Mouse (Mus musculus): ENCODE measurements around the gene Ano2. TPM values are rescaled to one million over a fixed set of nuclear protein-coding genes. Genes with fewer than 3 reads are reported as not detected.

Ano2 gene
- polyA plus RNA-seq, 1 experiment from 2014 or later, result not detected

- no peak overlapping the region for H3K9ac ChIP-seq (replicated peaks)
- 81% methylated on average over 9 of the region's 9 CpGs for WGBS
Observed at GRCm38 (mm10) chr6:125914446-125914845, 224.2 kb downstream of the Ano2 start.

GRCm38 (mm10) chr6:125922746-125923145, 232.5 kb downstream of the Ano2 start:
- no peak overlapping the region for H3K9ac ChIP-seq (replicated peaks)
- H3K27ac ChIP-seq, result no peak overlapping the region
- no peak overlapping the region for H3K4me3 ChIP-seq (replicated peaks)
- no peaks in the 10 kb centered on the region for H3K4me1 ChIP-seq (replicated peaks)
- no peak for ATAC-seq (ENCODE audit: insufficient number of reproducible peaks, insufficient read depth, low FRiP score, low TSS enrichment, low read depth)
- H3K4me2 ChIP-seq, result no peak overlapping the region
- no peaks in the 10 kb centered on the region for H3K27me3 ChIP-seq
- H3K36me3 ChIP-seq, result no peaks in the 10 kb centered on the region
- H3K9me3 ChIP-seq, result no peaks in the 10 kb centered on the region
- 81% methylated on average over 3 of the region's 3 CpGs for WGBS

More at GRCm38 (mm10) chr6:125914446-125914845, 224.2 kb downstream of the Ano2 start:
- H3K4me3 ChIP-seq (replicated peaks), result no peak overlapping the region
- H3K4me2 ChIP-seq, result no peak overlapping the region
- ATAC-seq (ENCODE audit: insufficient number of reproducible peaks, insufficient read depth, low FRiP score, low TSS enrichment, low read depth), result no peak
- H3K27me3 ChIP-seq, result no peaks in the 10 kb centered on the region
- no peak overlapping the region for H3K27ac ChIP-seq
- no peaks in the 10 kb centered on the region for H3K9me3 ChIP-seq
- H3K36me3 ChIP-seq, result no peaks in the 10 kb centered on the region
- H3K4me1 ChIP-seq (replicated peaks), result no peaks in the 10 kb centered on the region

- 67% methylated on average over 2 of the region's 2 CpGs for WGBS
- H3K4me3 ChIP-seq (replicated peaks), result no peak overlapping the region
- H3K4me1 ChIP-seq (replicated peaks), result no peaks in the 10 kb centered on the region
- no peak overlapping the region for H3K9ac ChIP-seq (replicated peaks)
- no peaks in the 10 kb centered on the region for H3K36me3 ChIP-seq
- no peaks in the 10 kb centered on the region for H3K27me3 ChIP-seq
- H3K27ac ChIP-seq, result no peak overlapping the region
- H3K9me3 ChIP-seq, result no peaks in the 10 kb centered on the region
- no peak overlapping the region for H3K4me2 ChIP-seq
- no peak for ATAC-seq (ENCODE audit: insufficient number of reproducible peaks, insufficient read depth, low FRiP score, low TSS enrichment, low read depth)
Observed at GRCm38 (mm10) chr6:125924979-125925378, 234.8 kb downstream of the Ano2 start.

- H3K27me3 ChIP-seq, result no peaks in the 10 kb centered on the region
Observed at GRCm38 (mm10) chr6:125925861-125926260, 235.6 kb downstream of the Ano2 start.

GRCm38 (mm10) chr6:125931926-125932325, 241.7 kb downstream of the Ano2 start:
- H3K4me2 ChIP-seq, result no peak overlapping the region
- H3K9me3 ChIP-seq, result no peaks in the 10 kb centered on the region
- H3K9ac ChIP-seq (replicated peaks), result no peak overlapping the region
- no peak overlapping the region for H3K4me3 ChIP-seq (replicated peaks)
- H3K27ac ChIP-seq, result no peak overlapping the region
- WGBS, result 74% methylated on average over 7 of the region's 7 CpGs
- no peaks in the 10 kb centered on the region for H3K36me3 ChIP-seq
- H3K4me1 ChIP-seq (replicated peaks), result no peaks in the 10 kb centered on the region
- no peak for ATAC-seq (ENCODE audit: insufficient number of reproducible peaks, insufficient read depth, low FRiP score, low TSS enrichment, low read depth)
- no peaks in the 10 kb centered on the region for H3K27me3 ChIP-seq

More at GRCm38 (mm10) chr6:125925861-125926260, 235.6 kb downstream of the Ano2 start:
- no peak overlapping the region for H3K4me3 ChIP-seq (replicated peaks)
- no peak overlapping the region for H3K9ac ChIP-seq (replicated peaks)
- 95% methylated on average over 3 of the region's 3 CpGs for WGBS
- no peaks in the 10 kb centered on the region for H3K9me3 ChIP-seq
- no peak for ATAC-seq (ENCODE audit: insufficient number of reproducible peaks, insufficient read depth, low FRiP score, low TSS enrichment, low read depth)
- no peak overlapping the region for H3K4me2 ChIP-seq
- no peaks in the 10 kb centered on the region for H3K36me3 ChIP-seq
- no peak overlapping the region for H3K27ac ChIP-seq
- H3K4me1 ChIP-seq (replicated peaks), result no peaks in the 10 kb centered on the region

- Histone ChIP-seq H3K4me1 (replicated peaks) (no peaks in the 10 kb centered on the region), H3K27ac (no peak overlapping the region), H3K9ac (replicated peaks) (no peak overlapping the region), H3K4me2 (no peak overlapping the region), H3K9me3 (no peaks in the 10 kb centered on the region), H3K36me3 (no peaks in the 10 kb centered on the region), H3K4me3 (replicated peaks) (no peak overlapping the region), H3K27me3 (no peaks in the 10 kb centered on the region)
- WGBS, result 21% methylated on average over 3 of the region's 3 CpGs
- ATAC-seq (ENCODE audit: insufficient number of reproducible peaks, insufficient read depth, low FRiP score, low TSS enrichment, low read depth), result no peak
Observed at GRCm38 (mm10) chr6:125954965-125955364, 264.7 kb downstream of the Ano2 start.

GRCm38 (mm10) chr6:125973551-125973950, 283.3 kb downstream of the Ano2 start:
- H3K4me3 ChIP-seq (replicated peaks), result no peak overlapping the region
- no peak for ATAC-seq (ENCODE audit: insufficient number of reproducible peaks, insufficient read depth, low FRiP score, low TSS enrichment, low read depth)
- H3K9ac ChIP-seq (replicated peaks), result no peak overlapping the region
- H3K27ac ChIP-seq, result no peak overlapping the region
- peaks cover 18% of the 10 kb centered on the region for H3K4me1 ChIP-seq (replicated peaks)
- H3K27me3 ChIP-seq, result no peaks in the 10 kb centered on the region
- no peaks in the 10 kb centered on the region for H3K9me3 ChIP-seq
- no peak overlapping the region for H3K4me2 ChIP-seq
- H3K36me3 ChIP-seq, result no peaks in the 10 kb centered on the region

- Histone ChIP-seq H3K4me3 (replicated peaks) (no peak overlapping the region), H3K27ac (no peak overlapping the region), H3K36me3 (no peaks in the 10 kb centered on the region), H3K27me3 (no peaks in the 10 kb centered on the region), H3K9ac (replicated peaks) (no peak overlapping the region), H3K9me3 (no peaks in the 10 kb centered on the region), H3K4me2 (peak overlapping the region; percentile 27; the same call in 1 of the 2 replicates), H3K4me1 (replicated peaks) (peaks cover 18% of the 10 kb centered on the region)
- WGBS, result 20% methylated on average over 15 of the region's 15 CpGs
- no peak for ATAC-seq (ENCODE audit: insufficient number of reproducible peaks, insufficient read depth, low FRiP score, low TSS enrichment, low read depth)
Observed at GRCm38 (mm10) chr6:125975788-125976465, 285.7 kb downstream of the Ano2 start.

- Histone ChIP-seq H3K4me3 (replicated peaks) (no peak overlapping the region), H3K36me3 (no peaks in the 10 kb centered on the region), H3K4me2 (no peak overlapping the region), H3K9me3 (no peaks in the 10 kb centered on the region), H3K27ac (no peak overlapping the region), H3K9ac (replicated peaks) (no peak overlapping the region), H3K4me1 (replicated peaks) (peaks cover 18% of the 10 kb centered on the region), H3K27me3 (no peaks in the 10 kb centered on the region)
- ATAC-seq (ENCODE audit: insufficient number of reproducible peaks, insufficient read depth, low FRiP score, low TSS enrichment, low read depth), result no peak
- WGBS, result 88% methylated on average over 5 of the region's 5 CpGs
Observed at GRCm38 (mm10) chr6:125979601-125980000, 289.4 kb downstream of the Ano2 start.

GRCm38 (mm10) chr6:125984050-125984449, 293.8 kb downstream of the Ano2 start:
- no peak for ATAC-seq (ENCODE audit: insufficient number of reproducible peaks, insufficient read depth, low FRiP score, low TSS enrichment, low read depth)
- WGBS, result 84% methylated on average over 4 of the region's 4 CpGs
- no peak overlapping the region for H3K4me2 ChIP-seq
- H3K4me3 ChIP-seq (replicated peaks), result no peak overlapping the region
- H3K9ac ChIP-seq (replicated peaks), result no peak overlapping the region
- H3K27me3 ChIP-seq, result no peaks in the 10 kb centered on the region
- no peak overlapping the region for H3K27ac ChIP-seq
- no peaks in the 10 kb centered on the region for H3K36me3 ChIP-seq
- no peaks in the 10 kb centered on the region for H3K4me1 ChIP-seq (replicated peaks)
- no peaks in the 10 kb centered on the region for H3K9me3 ChIP-seq

GRCm38 (mm10) chr6:125992731-125993130, 302.5 kb downstream of the Ano2 start:
- Histone ChIP-seq H3K27me3 (no peaks in the 10 kb centered on the region), H3K36me3 (no peaks in the 10 kb centered on the region), H3K27ac (no peak overlapping the region), H3K9me3 (no peaks in the 10 kb centered on the region; the same call in 1 of the 2 replicates), H3K9ac (replicated peaks) (no peak overlapping the region), H3K4me2 (no peak overlapping the region), H3K4me1 (replicated peaks) (no peaks in the 10 kb centered on the region), H3K4me3 (replicated peaks) (no peak overlapping the region)
- ATAC-seq (ENCODE audit: insufficient number of reproducible peaks, insufficient read depth, low FRiP score, low TSS enrichment, low read depth), result no peak
- 63% methylated on average over 6 of the region's 6 CpGs for WGBS

GRCm38 (mm10) chr6:126001797-126002196, 311.6 kb downstream of the Ano2 start:
- Histone ChIP-seq H3K9me3 (no peaks in the 10 kb centered on the region; the same call in 1 of the 2 replicates), H3K4me2 (peak overlapping the region; percentile 20; the same call in 1 of the 2 replicates), H3K9ac (replicated peaks) (no peak overlapping the region), H3K36me3 (no peaks in the 10 kb centered on the region), H3K27me3 (no peaks in the 10 kb centered on the region), H3K4me3 (replicated peaks) (no peak overlapping the region), H3K4me1 (replicated peaks) (peaks cover 33% of the 10 kb centered on the region), H3K27ac (peak overlapping the region; percentile 90)
- WGBS, result 5% methylated on average over 2 of the region's 2 CpGs
- ATAC-seq (ENCODE audit: insufficient number of reproducible peaks, insufficient read depth, low FRiP score, low TSS enrichment, low read depth), result peak; percentile 81

Measured in limb, embryonic 12.5 days (tissue).